Mouse (Mus musculus) CH12.LX (cell line): ENCODE measurements around the gene Rnaseh2c. TPM values are rescaled to one million over a fixed set of nuclear protein-coding genes. Genes with fewer than 3 reads are reported as not detected.

Experiments used
- DNase-seq: peaks from one replicate; pipeline ENCODE4 v3.0.0-alpha.2; 2013; ENCODE audit errors: extremely low read depth
- H3K27ac ChIP-seq: 2 replicates; pipeline ENCODE4 v1.5.1; 2012; ENCODE audit warnings: low read depth, mild to moderate bottlenecking, control low read depth, moderate library complexity; ENCODE audit not compliant: insufficient read depth
- H3K27me3 ChIP-seq: replicated peaks from 2 replicates; pipeline ENCODE3; 2012; ENCODE audit warnings: inconsistent platforms
- H3K36me3 ChIP-seq, 2 experiments: replicated peaks in 1 of 2; 2 replicates each; pipeline versions ENCODE3 to v1.6.1; 2012; ENCODE audit warnings: inconsistent platforms in 1 of 2, low read length in 1 of 2, mild to moderate bottlenecking in 1 of 2, mixed read lengths in 1 of 2, moderate library complexity in 1 of 2; ENCODE audit not compliant: control insufficient read depth in 1 of 2, insufficient read depth in 1 of 2
- H3K4me1 ChIP-seq, 2 experiments: 2 replicates each; pipeline ENCODE4 v1.6.1; 2012; ENCODE audit warnings: inconsistent platforms in 1 of 2, moderate library complexity in 1 of 2; ENCODE audit not compliant: insufficient read depth in 2 of 2, control insufficient read depth in 1 of 2
- H3K4me2 ChIP-seq: 2 replicates; pipeline ENCODE4 v1.6.1; 2012; ENCODE audit warnings: low read depth, mild to moderate bottlenecking, control low read depth; ENCODE audit not compliant: poor library complexity, insufficient read depth, severe bottlenecking
- H3K4me3 ChIP-seq, 3 experiments: fragments of 150-350 bp in 1 of 3; sonication (generic) in 1 of 3; replicated peaks in 1 of 3; 2 replicates each; pipeline versions ENCODE3 to v1.5.1; 2011 to 2012; ENCODE audit warnings: low read depth in 2 of 3, low read length in 2 of 3, mild to moderate bottlenecking in 2 of 3, moderate library complexity in 2 of 3, control low read depth in 1 of 3, improper control_type of control experiment in 1 of 3, inconsistent platforms in 1 of 3, mixed read lengths in 1 of 3; ENCODE audit not compliant: poor library complexity in 1 of 3
- H3K79me2 ChIP-seq: replicated peaks from 2 replicates; pipeline ENCODE4 v1.6.1; 2012; ENCODE audit warnings: mild to moderate bottlenecking, moderate library complexity; ENCODE audit not compliant: control insufficient read depth, poor library complexity, insufficient read depth, severe bottlenecking; ENCODE audit errors: extremely low read depth
- H3K9ac ChIP-seq: 2 replicates; pipeline ENCODE4 v1.6.1; 2012; ENCODE audit warnings: low read depth, mild to moderate bottlenecking, control low read depth, moderate library complexity; ENCODE audit not compliant: insufficient read depth
- H3K9me3 ChIP-seq: replicated peaks from 2 replicates; pipeline ENCODE3; 2012; ENCODE audit warnings: low read length, inconsistent platforms, mixed read lengths
- BHLHE40 ChIP-seq: IDR thresholded peaks from 2 replicates; pipeline ENCODE4 v1.6.1; 2011; ENCODE audit warnings: mild to moderate bottlenecking, low read depth, low read length, improper control_type of control experiment
- E2F4 ChIP-seq: IDR thresholded peaks from 2 replicates; pipeline ENCODE4 v1.6.1; 2011; ENCODE audit warnings: low read depth, low read length, improper control_type of control experiment; ENCODE audit not compliant: insufficient replicate concordance
- EP300 ChIP-seq: IDR thresholded peaks from 2 replicates; pipeline ENCODE4 v1.6.1; 2011; ENCODE audit warnings: low read length, improper control_type of control experiment
- JUND ChIP-seq: conservative IDR thresholded peaks from 2 replicates; pipeline ENCODE4 v1.6.1; 2011; ENCODE audit warnings: low read depth, low read length, improper control_type of control experiment
- KAT2A ChIP-seq: IDR thresholded peaks from 2 replicates; pipeline ENCODE4 v1.6.1; 2012; ENCODE audit warnings: low read length, improper control_type of control experiment, inconsistent platforms; ENCODE audit not compliant: insufficient replicate concordance
- MEF2A ChIP-seq: IDR thresholded peaks from 2 replicates; pipeline ENCODE4 v1.6.1; 2014; ENCODE audit warnings: low read depth, mild to moderate bottlenecking, inconsistent platforms, low read length, improper control_type of control experiment, borderline replicate concordance
- MXI1 ChIP-seq: IDR thresholded peaks from 2 replicates; pipeline ENCODE4 v1.6.1; 2011; ENCODE audit warnings: mild to moderate bottlenecking, low read depth, low read length, improper control_type of control experiment
- MYC ChIP-seq: IDR thresholded peaks from 2 replicates; pipeline ENCODE4 v1.6.1; 2011; ENCODE audit warnings: low read depth, mild to moderate bottlenecking, improper control_type of control experiment, low read length
- SIN3A ChIP-seq: IDR thresholded peaks from 2 replicates; pipeline ENCODE4 v1.6.1; 2012; ENCODE audit warnings: low read length, improper control_type of control experiment, inconsistent platforms
- SMC3 ChIP-seq: IDR thresholded peaks from 2 replicates; pipeline ENCODE4 v1.6.1; 2011; ENCODE audit warnings: low read depth, low read length, improper control_type of control experiment
- TCF12 ChIP-seq: IDR thresholded peaks from 2 replicates; pipeline ENCODE4 v1.6.1; 2014; ENCODE audit warnings: low read depth, mild to moderate bottlenecking, inconsistent platforms, low read length, improper control_type of control experiment
- UBTF ChIP-seq: IDR thresholded peaks from 2 replicates; pipeline ENCODE4 v1.6.1; 2012; ENCODE audit warnings: low read depth, mild to moderate bottlenecking, inconsistent platforms, low read length, improper control_type of control experiment, moderate library complexity
- USF2 ChIP-seq: conservative IDR thresholded peaks from 2 replicates; pipeline ENCODE4 v1.6.1; 2011; ENCODE audit warnings: low read depth, low read length, improper control_type of control experiment
- ZC3H11A ChIP-seq: IDR thresholded peaks from 2 replicates; pipeline ENCODE4 v1.6.1; 2012; ENCODE audit warnings: low read depth, mild to moderate bottlenecking, inconsistent platforms, low read length, improper control_type of control experiment
- ZKSCAN1 ChIP-seq: IDR thresholded peaks from 2 replicates; pipeline ENCODE4 v1.6.1; 2012; ENCODE audit warnings: low read depth, inconsistent platforms, low read length, improper control_type of control experiment, borderline replicate concordance
- dilution Hi-C: fragments of 300-500 bp; cut with MboI; formaldehyde crosslinking; loops from 2 replicates; pipeline ENCODE4 v1.14.3; 2020; ENCODE audit warnings: low sequenced_read_pairs; ENCODE audit not compliant: extremely low pct_unique_long_range_greater_than_20kb, extremely low pct_ligation_motif_present
- in situ Hi-C: fragments of 300-500 bp; cut with MboI; formaldehyde crosslinking; loops from 3 replicates; pipeline ENCODE4 v1.14.3; 2019; ENCODE audit warnings: low sequenced_read_pairs, low pct_ligation_motif_present, low pct_unique_long_range_greater_than_20kb, mixed read lengths
- polyA plus RNA-seq: library from polyadenylated mRNA; unstranded; fragments of >175 nt; gene quantifications from 2 replicates; pipeline ENCODE4 v1.2.1, GENCODE M21; 2012; ENCODE audit warnings: low read depth; ENCODE audit not compliant: insufficient read length
- total RNA-seq, 2 experiments: library from RNA; depleted of rRNA; stranded (reverse); fragments of 300-350 nt in 1 of 2; fragments of >200 nt in 1 of 2; gene quantifications; 2 replicates each; pipeline ENCODE4 v1.2.3; 2012 to 2014

The Rnaseh2c gene
- total and polyA plus RNA-seq, 3 experiments, result 54.2 to 124 (median 79.0) TPM

DNA sequence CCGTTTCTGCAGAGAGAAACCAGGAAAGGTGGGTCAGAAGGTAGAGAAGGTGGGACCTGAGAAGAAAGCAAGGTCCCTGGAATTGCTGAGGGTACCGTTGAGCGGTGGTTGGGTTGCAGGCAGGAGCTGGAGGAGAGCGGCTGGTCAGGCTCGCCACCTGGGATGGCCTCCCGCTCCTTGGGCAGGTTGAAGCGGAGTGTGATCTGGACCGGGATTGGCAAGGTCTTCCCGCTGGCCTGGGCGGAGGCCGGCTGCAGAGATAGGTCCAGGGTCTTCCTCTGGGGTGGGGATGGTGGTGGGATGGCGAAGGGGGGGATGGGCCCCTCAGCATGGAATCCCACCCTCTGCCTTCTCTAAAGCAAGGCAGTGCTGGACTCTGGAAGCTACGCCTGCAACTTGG is 7.0 kb downstream of the Rnaseh2c start:
- H3K36me3 ChIP-seq, result peaks cover 48 to 54% of the 10 kb centered on the region in 2 experiments
- peak overlapping the region; percentile 80; the same call in 1 of the 2 replicates for H3K9ac ChIP-seq
- in situ Hi-C loops, result no loop called here
- peak overlapping the region in 1 of 3 experiments; percentile 71 for H3K4me3 ChIP-seq
- peaks cover 2% of the 10 kb centered on the region; the same call in 1 of the 2 replicates for H3K79me2 ChIP-seq
- no peaks in the 10 kb centered on the region for H3K9me3 ChIP-seq
- H3K4me2 ChIP-seq, result peak overlapping the region; percentile 39
- no peak overlapping the region for H3K27ac ChIP-seq
- TF ChIP-seq USF2 (no peak), ZC3H11A (no peak), EP300 (no peak), SIN3A (no peak), TCF12 (no peak), BHLHE40 (no peak), MYC (no peak), MXI1 (no peak), ZKSCAN1 (no peak)
- TF ChIP-seq, all 38 proteins: peak for 0
- no peaks in the 10 kb centered on the region for H3K27me3 ChIP-seq
- dilution Hi-C loops, result no loop called here
- DNase-seq, result no peak
- peaks cover 10 to 27% of the 10 kb centered on the region in 2 experiments for H3K4me1 ChIP-seq

DNA sequence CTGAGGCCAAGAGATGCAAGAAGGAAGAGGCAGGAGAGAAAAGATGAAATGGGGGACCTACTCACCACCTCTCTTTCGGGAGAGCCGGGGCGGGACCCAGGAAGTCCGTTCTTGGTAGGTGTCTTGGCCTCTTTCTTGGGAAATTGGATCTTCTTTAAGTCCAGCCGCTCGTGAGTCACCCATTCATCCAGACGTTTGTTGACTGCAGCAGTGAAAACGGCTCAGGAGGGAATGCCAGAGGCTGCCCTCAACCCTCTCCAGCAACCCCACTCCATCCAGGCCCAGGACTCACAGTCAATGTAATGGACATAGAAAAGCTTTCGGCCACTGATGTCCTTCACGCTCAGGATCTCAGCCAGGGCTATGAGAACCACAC is 7.5 kb downstream of the Rnaseh2c start:
- Histone ChIP-seq H3K4me3 (peak overlapping the region; percentile 71 to 77 (median 72)), H3K4me2 (peak overlapping the region; percentile 39), H3K36me3 (peaks cover 43 to 49% of the 10 kb centered on the region in 2 experiments)
- TF ChIP-seq EP300 (no peak), E2F4 (no peak), ZKSCAN1 (no peak), JUND (no peak), SMC3 (no peak), MEF2A (no peak), TCF12 (no peak), SIN3A (no peak), KAT2A (no peak), UBTF (no peak)
- TF ChIP-seq, all 38 proteins: peak for 0
- Histone ChIP-seq H3K9ac (peak overlapping the region; percentile 80), H3K9me3 (no peaks in the 10 kb centered on the region), H3K4me1 (peaks cover 10 to 23% of the 10 kb centered on the region in 2 experiments), H3K27me3 (no peaks in the 10 kb centered on the region), H3K79me2 (0 out of 2 replicates have a peak, but pooled peaks cover 2% of the 10 kb centered on the region), H3K27ac (no peak overlapping the region)
- dilution Hi-C loops, result no loop called here
- DNase-seq, result no peak
- in situ Hi-C loops, result no loop called here
